Comparison of ENCODE assay signal across 8 mouse cellular contexts in the genomic region with DNA sequence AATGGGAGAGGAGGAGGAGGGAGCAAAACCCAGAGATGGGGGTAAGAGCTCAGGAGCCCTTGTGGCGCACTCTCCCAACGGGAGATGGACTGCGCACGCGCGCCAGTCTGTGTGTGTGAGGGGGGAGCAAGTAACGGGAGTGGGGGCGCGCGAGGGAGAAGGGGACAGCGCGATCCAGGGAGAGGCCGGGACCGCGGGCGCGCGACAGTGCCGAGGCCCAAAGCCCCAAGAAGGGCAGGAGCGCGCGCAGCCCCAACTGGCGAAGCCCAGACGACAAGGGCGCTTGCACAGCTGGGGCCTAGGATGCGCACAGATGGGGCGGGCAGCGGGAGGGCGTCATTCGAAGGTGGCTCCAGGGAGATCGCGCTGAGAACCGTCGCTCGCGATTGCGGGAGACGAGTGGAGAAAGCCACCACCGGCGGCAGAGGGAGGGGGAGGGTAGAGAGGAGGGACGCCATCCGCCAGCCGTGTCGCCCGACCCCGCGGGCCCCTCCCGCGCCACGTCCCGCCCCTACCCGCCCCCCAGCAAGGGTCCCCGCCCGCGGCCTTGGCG. TPM values are rescaled to one million over a fixed set of nuclear protein-coding genes. Genes with fewer than 3 reads are reported as not detected.
A peak's percentile ranks its signal among the peaks of the same experiment; 100 is the strongest.
DNase-seq lines count a peak whose midpoint lies in the region; ATAC-seq and TF ChIP-seq lines count a peak whose summit lies in the region.

No protein-coding gene starts in this region.

- TF ChIP-seq CTCF in small intestine, adult 2 months (IDR thresholded peaks at IDR 0.05; ENCODE audit: extremely low read depth, insufficient read length, insufficient replicate concordance, low read depth, low read length): no peak

- no peak for TF ChIP-seq POLR2A in small intestine, adult 2 months (IDR thresholded peaks at IDR 0.05; ENCODE audit: low read depth, low read length)

- H3K27me3 ChIP-seq in embryonic facial prominence, embryonic 12.5 days: no peaks in the 10 kb centered on the region
- peaks cover 10% of the 10 kb centered on the region; the same call in 1 of the 2 replicates for H3K27me3 ChIP-seq in limb, embryonic 11.5 days (ENCODE audit: control insufficient read depth, insufficient read depth, low read length)
- H3K27me3 ChIP-seq in midbrain, embryonic 13.5 days: no peaks in the 10 kb centered on the region
- H3K27me3 ChIP-seq in small intestine, adult 2 months (ENCODE audit: control insufficient read depth, insufficient read depth, low read length): no peaks in the 10 kb centered on the region

- DNase-seq in 3T3-L1 (ENCODE audit: low read depth, low spot score): peak; percentile 80
- peak; percentile 84 to 85 for DNase-seq in adrenal gland, postnatal 36 days
- peak; percentile 83 to 87 for DNase-seq in heart, adult 18-20 months
- DNase-seq in kidney, adult 18-20 months: peak; percentile 77
- peak; percentile 79 for DNase-seq in limb, embryonic 11.5 days (ENCODE audit: low spot score)

- WGBS in embryonic facial prominence, embryonic 12.5 days: 25% methylated on average over 53 of the region's 56 CpGs
- WGBS in limb, embryonic 11.5 days: 19% methylated on average over 17 of the region's 56 CpGs
- 17% methylated on average over 27 of the region's 56 CpGs for WGBS in midbrain, embryonic 13.5 days
- 20% methylated on average over 25 of the region's 56 CpGs for WGBS in small intestine, adult 2 months

- H3K4me3 ChIP-seq in embryonic facial prominence, embryonic 12.5 days: peak overlapping the region; percentile 55
- H3K4me3 ChIP-seq in limb, embryonic 11.5 days (ENCODE audit: low read depth, low read length): peak overlapping the region; percentile 59
- H3K4me3 ChIP-seq in midbrain, embryonic 13.5 days (replicated peaks): peak overlapping the region; percentile 56
- H3K4me3 ChIP-seq in small intestine, adult 2 months (ENCODE audit: low read depth, low read length): peak overlapping the region; percentile 89

- H3K4me2 ChIP-seq in embryonic facial prominence, embryonic 12.5 days (replicated peaks): peak overlapping the region; percentile 58
- peak overlapping the region; percentile 60 for H3K4me2 ChIP-seq in limb, embryonic 11.5 days (ENCODE audit: low read depth, severe bottlenecking)
- H3K4me2 ChIP-seq in midbrain, embryonic 13.5 days (replicated peaks): peak overlapping the region; percentile 60

- peak overlapping the region; percentile 92 for H3K27ac ChIP-seq in embryonic facial prominence, embryonic 12.5 days
- H3K27ac ChIP-seq in limb, embryonic 11.5 days (replicated peaks; ENCODE audit: low read depth, low read length): peak overlapping the region; percentile 90
- H3K27ac ChIP-seq in midbrain, embryonic 13.5 days: peak overlapping the region; percentile 97
- peak overlapping the region; percentile 80 for H3K27ac ChIP-seq in small intestine, adult 2 months (ENCODE audit: insufficient read depth, low read depth, low read length)

- no peaks in the 10 kb centered on the region for H3K36me3 ChIP-seq in embryonic facial prominence, embryonic 12.5 days
- no peaks in the 10 kb centered on the region for H3K36me3 ChIP-seq in limb, embryonic 11.5 days (ENCODE audit: control insufficient read depth, insufficient read depth, low read length)
- H3K36me3 ChIP-seq in midbrain, embryonic 13.5 days: no peaks in the 10 kb centered on the region
- no peaks in the 10 kb centered on the region for H3K36me3 ChIP-seq in small intestine, adult 2 months (ENCODE audit: control insufficient read depth, insufficient read depth, low read length)

- peak overlapping the region; percentile 76 for H3K9ac ChIP-seq in embryonic facial prominence, embryonic 12.5 days
- H3K9ac ChIP-seq in limb, embryonic 11.5 days (ENCODE audit: low read length): peak overlapping the region; percentile 86
- peak overlapping the region; percentile 76 for H3K9ac ChIP-seq in midbrain, embryonic 13.5 days (replicated peaks)

- no peaks in the 10 kb centered on the region for H3K9me3 ChIP-seq in embryonic facial prominence, embryonic 12.5 days
- H3K9me3 ChIP-seq in limb, embryonic 11.5 days (ENCODE audit: control insufficient read depth, low read length): no peaks in the 10 kb centered on the region
- H3K9me3 ChIP-seq in midbrain, embryonic 13.5 days: no peaks in the 10 kb centered on the region

- peak; percentile 77 for ATAC-seq in embryonic facial prominence, embryonic 12.5 days (ENCODE audit: insufficient number of reproducible peaks, insufficient read depth, low FRiP score, low TSS enrichment)
- ATAC-seq in limb, embryonic 11.5 days (ENCODE audit: insufficient number of reproducible peaks, low FRiP score, low TSS enrichment, low read depth): peak; percentile 74
- ATAC-seq in midbrain, embryonic 13.5 days: peak; percentile 81

- no peaks in the 10 kb centered on the region for H3K4me1 ChIP-seq in embryonic facial prominence, embryonic 12.5 days
- H3K4me1 ChIP-seq in limb, embryonic 11.5 days (ENCODE audit: control insufficient read depth, insufficient read depth, low read length): no peaks in the 10 kb centered on the region
- peaks cover 35% of the 10 kb centered on the region for H3K4me1 ChIP-seq in midbrain, embryonic 13.5 days (replicated peaks)
- no peaks in the 10 kb centered on the region for H3K4me1 ChIP-seq in small intestine, adult 2 months (ENCODE audit: control insufficient read depth, insufficient read depth, insufficient read length, low read length)

RNA-seq across cellular contexts. Expression of a gene that starts 42.2 kb away (rescaled TPM):
- not detected for total RNA-seq in adrenal gland, postnatal 36 days (2021)
- polyA plus RNA-seq in embryonic facial prominence, embryonic 12.5 days (2016; fragmentation: Nextera tagmentation; extraction: Ambion mirVana): not detected in 2 replicates
- not detected for total RNA-seq in heart, adult 18-20 months (2021)
- not detected in 2 replicates for polyA plus RNA-seq in limb, embryonic 11.5 days (2014; fragmentation: Nextera tagmentation; extraction: Ambion mirVana)
- not detected in 2 replicates for polyA plus RNA-seq in midbrain, embryonic 13.5 days (2015; fragmentation: Nextera tagmentation; extraction: Ambion mirVana)
- polyA plus RNA-seq in small intestine, adult 2 months (2012; rRNA removed): not detected in 2 replicates

RNA-seq across cellular contexts. Expression of a gene that starts 50.1 kb away (rescaled TPM):
- 10 to 100 TPM; 35.1 to 38.4 TPM for total RNA-seq in adrenal gland, postnatal 36 days (2021)
- polyA plus RNA-seq in embryonic facial prominence, embryonic 12.5 days (2016; fragmentation: Nextera tagmentation; extraction: Ambion mirVana): 14.8 and 15.6 TPM in 2 replicates
- total RNA-seq in heart, adult 18-20 months (2021): 10 to 100 TPM; 25.7 to 30.4 TPM
- 12.0 and 13.1 TPM in 2 replicates for polyA plus RNA-seq in limb, embryonic 11.5 days (2014; fragmentation: Nextera tagmentation; extraction: Ambion mirVana)
- 17.0 and 18.9 TPM in 2 replicates for polyA plus RNA-seq in midbrain, embryonic 13.5 days (2015; fragmentation: Nextera tagmentation; extraction: Ambion mirVana)
- polyA plus RNA-seq in small intestine, adult 2 months (2012; rRNA removed): 1.3 and 3.0 TPM in 2 replicates

Comparison
In these comparisons a context has a peak if more than half of its experiments do, and no peak if none do; other contexts are left out.
1. Peak in every context shown above with its lines: DNase-seq, ATAC-seq, H3K4me3 ChIP-seq and H3K27ac ChIP-seq.